Mouse (Mus musculus): ENCODE measurements around the gene Cyp2c29.
"Not testable (repeated sequence)": the region's sequence is repeated elsewhere in the genome, so short reads cannot be mapped to it uniquely, and the experiment has no call there.

Gene Cyp2c29

GRCm38 (mm10) chr19:39269105-39269504 lies at the start of gene Cyp2c29:
Cyp2c29 (plus strand) TSS chr19:39269405.
- not testable (repeated sequence) for DNase-seq

- DNase-seq = not testable (repeated sequence)
These were observed 2.2 kb upstream of the Cyp2c29 start for GRCm38 (mm10) chr19:39267036-39267435.

- DNase-seq = no peak
These were observed 13.6 kb downstream of the Cyp2c29 start for GRCm38 (mm10) chr19:39282801-39283200.

- no peak for DNase-seq
These were observed 16.4 kb downstream of the Cyp2c29 start for GRCm38 (mm10) chr19:39285637-39286036.

GRCm38 (mm10) chr19:39286825-39287224 lies 17.6 kb downstream of the Cyp2c29 start:
- DNase-seq = no peak

GRCm38 (mm10) chr19:39288978-39289377 lies 19.8 kb downstream of the Cyp2c29 start:
- no peak for DNase-seq

All from spleen, adult 18-20 months (tissue).